In the genomic region with DNA sequence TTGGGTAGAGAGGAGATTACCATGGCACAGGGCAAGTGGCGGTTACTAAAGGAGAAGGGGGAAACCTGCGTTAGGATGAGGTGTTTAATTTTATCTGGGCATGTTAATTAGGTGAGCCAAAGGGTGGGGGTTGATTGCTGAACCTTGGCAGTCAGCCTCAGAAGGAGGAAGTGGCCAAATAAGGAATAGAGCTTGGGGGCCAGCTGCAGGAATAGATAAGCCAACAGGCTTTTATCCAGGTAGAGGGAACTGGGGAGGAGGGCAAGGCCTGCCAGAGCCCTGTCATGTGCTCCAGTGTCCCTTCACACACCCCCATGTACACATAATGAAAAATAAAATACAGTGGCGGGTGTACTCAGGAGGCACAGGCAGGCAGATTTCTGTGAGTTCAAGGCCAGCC, we compare ENCODE assay signal across 10 mouse cellular contexts. TPM values are rescaled to one million over a fixed set of nuclear protein-coding genes. Genes with fewer than 3 reads are reported as not detected.
A peak's percentile ranks its signal among the peaks of the same experiment; 100 is the strongest.
DNase-seq lines count a peak whose midpoint lies in the region; ATAC-seq and TF ChIP-seq lines count a peak whose summit lies in the region.
"Had no signal": no experiment of that assay in that cellular context is flagged by ENCODE, and none has a peak within 500 bp of the region (broad histone marks: within the 10 kb centered on the region; RNA-seq: fewer than 3 reads in every experiment).

No protein-coding gene starts in this region.

- peaks cover 31% of the 10 kb centered on the region for H3K36me3 ChIP-seq in limb, embryonic 12.5 days
- H3K36me3 ChIP-seq in limb, embryonic 10.5 days, result peaks cover 29% of the 10 kb centered on the region
- H3K36me3 ChIP-seq in splenic B cell, adult 2 months (ENCODE audit: control insufficient read depth, insufficient read depth, low read length, poor library complexity, severe bottlenecking), result peaks cover 4% of the 10 kb centered on the region
- peaks cover 20% of the 10 kb centered on the region for H3K36me3 ChIP-seq in midbrain, postnatal 0 days (ENCODE audit: insufficient read depth, low read length)

- H3K9ac ChIP-seq in limb, embryonic 12.5 days (replicated peaks), result no peak overlapping the region
- no peak overlapping the region for H3K9ac ChIP-seq in midbrain, postnatal 0 days (replicated peaks; ENCODE audit: low read length, poor library complexity, severe bottlenecking)
- H3K9ac ChIP-seq: lung, embryonic 14.5 days had no signal

- H3K4me2 ChIP-seq in limb, embryonic 12.5 days, result no peak overlapping the region
- no peak overlapping the region for H3K4me2 ChIP-seq in midbrain, postnatal 0 days (ENCODE audit: low read depth, low read length, poor library complexity, severe bottlenecking)
- H3K4me2 ChIP-seq: lung, embryonic 14.5 days had no signal

- H3K27ac ChIP-seq in limb, embryonic 12.5 days, result 0 out of 2 replicates have a peak overlapping the region, but pooled peaks have one; percentile 7
- H3K27ac ChIP-seq in limb, embryonic 10.5 days, result no peak overlapping the region
- no peak overlapping the region for H3K27ac ChIP-seq in midbrain, postnatal 0 days (ENCODE audit: low read depth, low read length)

- H3K4me3 ChIP-seq in limb, embryonic 12.5 days (replicated peaks), result no peak overlapping the region
- no peak overlapping the region for H3K4me3 ChIP-seq in limb, embryonic 10.5 days
- no peak overlapping the region for H3K4me3 ChIP-seq in midbrain, postnatal 0 days (ENCODE audit: low read depth, low read length)

- H3K4me1 ChIP-seq in limb, embryonic 12.5 days (replicated peaks), result no peaks in the 10 kb centered on the region
- H3K4me1 ChIP-seq in limb, embryonic 10.5 days, result no peaks in the 10 kb centered on the region
- no peaks in the 10 kb centered on the region for H3K4me1 ChIP-seq in midbrain, postnatal 0 days (ENCODE audit: insufficient read depth, low read length)

- H3K9me3 ChIP-seq in limb, embryonic 12.5 days, result peaks cover 3% of the 10 kb centered on the region; the same call in 1 of the 2 replicates
- H3K9me3 ChIP-seq in limb, embryonic 10.5 days (replicated peaks), result no peaks in the 10 kb centered on the region; the same call in 1 of the 2 replicates
- H3K9me3 ChIP-seq in midbrain, postnatal 0 days (ENCODE audit: low read length), result no peaks in the 10 kb centered on the region

- ATAC-seq in limb, embryonic 12.5 days (ENCODE audit: insufficient number of reproducible peaks, insufficient read depth, low FRiP score, low TSS enrichment, low read depth), result no peak
- ATAC-seq in inflammation-experienced regulatory T-cells, adult 6 months, result peak; percentile 35
- no peak for ATAC-seq in midbrain, postnatal 0 days (ENCODE audit: low FRiP score)
- no peak for ATAC-seq in activated CD4-positive, CD25-positive, alpha-beta regulatory T cell, adult 4 months

- TF ChIP-seq CTCF in midbrain, postnatal 0 days (IDR thresholded peaks at IDR 0.05), result no peak

- no peak for DNase-seq in limb, embryonic 10.5 days (ENCODE audit: low spot score)
- peak; percentile 58 for DNase-seq in c-Kit-positive CD71-positive TER-119-positive erythroid progenitor cells, embryonic 14.5 days (ENCODE audit: low spot score)
- DNase-seq in splenic B cell, adult 2 months (ENCODE audit: low read depth, low spot score), result peak; percentile 66
- no peak for DNase-seq in midbrain, postnatal 0 days (ENCODE audit: low spot score)
- DNase-seq: cerebellum, adult 2 months; kidney, postnatal 10 days; lung, embryonic 14.5 days had no signal

- no peaks in the 10 kb centered on the region for H3K27me3 ChIP-seq in limb, embryonic 12.5 days
- no peaks in the 10 kb centered on the region for H3K27me3 ChIP-seq in limb, embryonic 10.5 days (ENCODE audit: low read depth, poor library complexity, severe bottlenecking)
- H3K27me3 ChIP-seq in splenic B cell, adult 2 months (ENCODE audit: control insufficient read depth, insufficient read depth, low read length, poor library complexity, severe bottlenecking), result no peaks in the 10 kb centered on the region
- H3K27me3 ChIP-seq in midbrain, postnatal 0 days (ENCODE audit: insufficient read depth, low read length), result no peaks in the 10 kb centered on the region

- WGBS in limb, embryonic 12.5 days, result 53% methylated on average over 3 of the region's 3 CpGs
- 58% methylated on average over 3 of the region's 3 CpGs for WGBS in limb, embryonic 10.5 days
- WGBS in midbrain, postnatal 0 days, result 43% methylated on average over 3 of the region's 3 CpGs

RNA-seq across cellular contexts. Expression of a gene that starts 13.2 kb away (rescaled TPM):
- 1,129 and 1,141 TPM in 2 replicates for polyA plus RNA-seq in limb, embryonic 12.5 days (2016; fragmentation: Nextera tagmentation; extraction: Ambion mirVana)
- polyA plus RNA-seq in limb, embryonic 10.5 days (2016; fragmentation: Nextera tagmentation; extraction: Ambion mirVana), result 1,121 and 1,290 TPM in 2 replicates
- polyA plus RNA-seq in inflammation-experienced regulatory T-cells, adult 6 months (2017; shearing (Covaris generic)), result 1,000 to 10,000 TPM; 1,310 to 3,387 (median 2,012) TPM
- 1,086 and 1,419 TPM in 2 replicates for total RNA-seq in midbrain, postnatal 0 days (2014; rRNA removed)
- polyA plus RNA-seq in midbrain, postnatal 0 days (2015; fragmentation: Nextera tagmentation; extraction: Ambion mirVana), result 4,369 and 4,581 TPM in 2 replicates
- polyA plus RNA-seq in activated CD4-positive, CD25-positive, alpha-beta regulatory T cell, adult 4 months (2017; shearing (Covaris generic)), result 1,000 to 10,000 TPM; 1,514 to 2,306 TPM

RNA-seq across cellular contexts. Expression of a gene that starts 52.9 kb away (rescaled TPM):
- polyA plus RNA-seq in limb, embryonic 12.5 days (2016; fragmentation: Nextera tagmentation; extraction: Ambion mirVana), result 17.9 and 19.8 TPM in 2 replicates
- 15.5 and 16.3 TPM in 2 replicates for polyA plus RNA-seq in limb, embryonic 10.5 days (2016; fragmentation: Nextera tagmentation; extraction: Ambion mirVana)
- polyA plus RNA-seq in inflammation-experienced regulatory T-cells, adult 6 months (2017; shearing (Covaris generic)), result 10 to 100 TPM; 10.8 to 17.9 (median 15.0) TPM
- total RNA-seq in midbrain, postnatal 0 days (2014; rRNA removed), result 13.9 and 23.4 TPM in 2 replicates
- 12.9 and 13.1 TPM in 2 replicates for polyA plus RNA-seq in midbrain, postnatal 0 days (2015; fragmentation: Nextera tagmentation; extraction: Ambion mirVana)
- polyA plus RNA-seq in activated CD4-positive, CD25-positive, alpha-beta regulatory T cell, adult 4 months (2017; shearing (Covaris generic)), result 10 to 100 TPM; 13.0 to 15.3 TPM

Comparison
In these comparisons a context has a peak if more than half of its experiments do, and no peak if none do; other contexts are left out.
1. DNase-seq: peak in c-Kit-positive CD71-positive TER-119-positive erythroid progenitor cells, embryonic 14.5 days (single experiment) and splenic B cell, adult 2 months (single experiment); none in limb, embryonic 10.5 days (single experiment) and midbrain, postnatal 0 days (single experiment).